Mouse (Mus musculus) limb, embryonic 15.5 days (tissue): Measurements from ENCODE around the gene Slc20a1. TPM values are rescaled to one million over a fixed set of nuclear protein-coding genes. Genes with fewer than 3 reads are reported as not detected.

ENCODE experiments used
- ATAC-seq: fragments of 200-750 bp; cut with Nextera tagmentation; 2 replicates; pipeline ENCODE4 v1.8.0; 2017; ENCODE audit warnings: low read depth, moderate TSS enrichment; ENCODE audit not compliant: insufficient number of reproducible peaks, low FRiP score, low TSS enrichment
- H3K27ac ChIP-seq: fragments of 300-500 bp; sonication (generic); 2 replicates; pipeline ENCODE4 v1.5.1; 2015; ENCODE audit warnings: moderate library complexity, mild to moderate bottlenecking, inconsistent platforms
- H3K27me3 ChIP-seq: fragments of 300-500 bp; sonication (generic); 2 replicates; pipeline ENCODE4 v1.6.1; 2015; ENCODE audit warnings: inconsistent platforms
- H3K36me3 ChIP-seq: fragments of 300-500 bp; sonication (generic); 2 replicates; pipeline ENCODE4 v1.6.1; 2015; ENCODE audit warnings: inconsistent platforms
- H3K4me1 ChIP-seq: fragments of 300-500 bp; sonication (generic); 2 replicates; pipeline ENCODE4 v1.6.1; 2015; ENCODE audit warnings: inconsistent platforms
- H3K4me2 ChIP-seq: fragments of 300-500 bp; sonication (generic); 2 replicates; pipeline ENCODE4 v1.6.1; 2015; ENCODE audit warnings: mild to moderate bottlenecking, inconsistent platforms
- H3K4me3 ChIP-seq: fragments of 300-500 bp; sonication (generic); 2 replicates; pipeline ENCODE4 v1.5.1; 2015; ENCODE audit warnings: mild to moderate bottlenecking, inconsistent platforms
- H3K9ac ChIP-seq: fragments of 300-500 bp; sonication (generic); 2 replicates; pipeline ENCODE4 v1.6.1; 2015; ENCODE audit warnings: inconsistent platforms
- H3K9me3 ChIP-seq: fragments of 300-500 bp; sonication (generic); 2 replicates; pipeline ENCODE4 v1.6.1; 2016; ENCODE audit warnings: inconsistent platforms
- WGBS: fragments of 180-500 bp; shearing (Covaris S2); methylation state at CpG from one replicate; pipeline ENCODE4 v1.1.7; 2015; 5-methylcytosine and 5-hydroxymethylcytosine counted together
- polyA plus RNA-seq: library from polyadenylated mRNA; unstranded; fragments of >200 nt; fragmentation: Nextera tagmentation; extraction: Ambion mirVana; gene quantifications from 2 replicates; pipeline ENCODE4 v1.2.1, GENCODE M21; 2015

Slc20a1 gene
- polyA plus RNA-seq, 1 experiment from 2014 or later = 21.6 TPM

GRCm38 (mm10) chr2:129217612-129218185, 19.1 kb downstream of the Slc20a1 start:
- no peak overlapping the region for H3K4me2 ChIP-seq
- 24% methylated on average over 9 of the region's 9 CpGs for WGBS
- no peak overlapping the region for H3K4me3 ChIP-seq
- no peak overlapping the region for H3K9ac ChIP-seq
- H3K27ac ChIP-seq = no peak overlapping the region
- ATAC-seq = no peak
- no peaks in the 10 kb centered on the region for H3K9me3 ChIP-seq
- H3K27me3 ChIP-seq = no peaks in the 10 kb centered on the region
- 0 out of 2 replicates have a peak, but pooled peaks cover 2% of the 10 kb centered on the region for H3K4me1 ChIP-seq
- H3K36me3 ChIP-seq = no peaks in the 10 kb centered on the region

GRCm38 (mm10) chr2:129218537-129219105, 20.1 kb downstream of the Slc20a1 start:
- no peak overlapping the region for H3K4me2 ChIP-seq
- ATAC-seq = no peak
- H3K4me3 ChIP-seq = no peak overlapping the region
- no peaks in the 10 kb centered on the region for H3K36me3 ChIP-seq
- 68% methylated on average over 4 of the region's 4 CpGs for WGBS
- no peak overlapping the region for H3K9ac ChIP-seq
- H3K9me3 ChIP-seq = no peaks in the 10 kb centered on the region
- H3K4me1 ChIP-seq = 0 out of 2 replicates have a peak, but pooled peaks cover 2% of the 10 kb centered on the region
- no peak overlapping the region for H3K27ac ChIP-seq
- no peaks in the 10 kb centered on the region for H3K27me3 ChIP-seq

GRCm38 (mm10) chr2:129221097-129221632, 22.6 kb downstream of the Slc20a1 start:
- WGBS = 63% methylated on average over 9 of the region's 9 CpGs
- H3K4me3 ChIP-seq = no peak overlapping the region
- H3K9me3 ChIP-seq = no peaks in the 10 kb centered on the region
- no peak overlapping the region for H3K4me2 ChIP-seq
- H3K36me3 ChIP-seq = no peaks in the 10 kb centered on the region
- H3K4me1 ChIP-seq = 0 out of 2 replicates have a peak, but pooled peaks cover 2% of the 10 kb centered on the region
- H3K9ac ChIP-seq = no peak overlapping the region
- no peaks in the 10 kb centered on the region for H3K27me3 ChIP-seq
- no peak overlapping the region for H3K27ac ChIP-seq
- ATAC-seq = no peak

GRCm38 (mm10) chr2:129224178-129224577, 25.6 kb downstream of the Slc20a1 start:
- H3K4me2 ChIP-seq = no peak overlapping the region
- H3K9me3 ChIP-seq = no peaks in the 10 kb centered on the region
- no peak overlapping the region for H3K4me3 ChIP-seq
- no peaks in the 10 kb centered on the region for H3K36me3 ChIP-seq
- H3K9ac ChIP-seq = no peak overlapping the region
- H3K27ac ChIP-seq = no peak overlapping the region
- H3K4me1 ChIP-seq = 0 out of 2 replicates have a peak, but pooled peaks cover 2% of the 10 kb centered on the region
- no peak for ATAC-seq
- no peaks in the 10 kb centered on the region for H3K27me3 ChIP-seq
- 63% methylated on average over 4 of the region's 4 CpGs for WGBS

GRCm38 (mm10) chr2:129225251-129225819, 26.8 kb downstream of the Slc20a1 start:
- no peak for ATAC-seq
- WGBS = 84% methylated on average over 17 of the region's 17 CpGs

GRCm38 (mm10) chr2:129226296-129226851, 27.8 kb downstream of the Slc20a1 start:
- 68% methylated on average over 11 of the region's 11 CpGs for WGBS
- Histone ChIP-seq H3K27me3 (no peaks in the 10 kb centered on the region), H3K4me1 (no peaks in the 10 kb centered on the region), H3K9ac (no peak overlapping the region), H3K27ac (no peak overlapping the region), H3K9me3 (no peaks in the 10 kb centered on the region), H3K36me3 (no peaks in the 10 kb centered on the region), H3K4me3 (no peak overlapping the region), H3K4me2 (no peak overlapping the region)
- no peak for ATAC-seq

More at GRCm38 (mm10) chr2:129225251-129225819, 26.8 kb downstream of the Slc20a1 start:
- Histone ChIP-seq H3K27me3 (no peaks in the 10 kb centered on the region), H3K27ac (no peak overlapping the region), H3K9me3 (no peaks in the 10 kb centered on the region), H3K4me2 (no peak overlapping the region), H3K36me3 (no peaks in the 10 kb centered on the region), H3K4me1 (0 out of 2 replicates have a peak, but pooled peaks cover 2% of the 10 kb centered on the region), H3K9ac (no peak overlapping the region), H3K4me3 (no peak overlapping the region)

GRCm38 (mm10) chr2:129227011-129227529, 28.5 kb downstream of the Slc20a1 start:
- H3K9ac ChIP-seq = no peak overlapping the region
- H3K27me3 ChIP-seq = no peaks in the 10 kb centered on the region
- H3K9me3 ChIP-seq = no peaks in the 10 kb centered on the region
- 77% methylated on average over 7 of the region's 7 CpGs for WGBS
- no peaks in the 10 kb centered on the region for H3K36me3 ChIP-seq
- H3K4me1 ChIP-seq = no peaks in the 10 kb centered on the region
- no peak overlapping the region for H3K4me2 ChIP-seq
- no peak overlapping the region for H3K27ac ChIP-seq
- H3K4me3 ChIP-seq = no peak overlapping the region
- ATAC-seq = no peak

GRCm38 (mm10) chr2:129227709-129228108, 29.1 kb downstream of the Slc20a1 start:
- Histone ChIP-seq H3K27ac (no peak overlapping the region), H3K27me3 (no peaks in the 10 kb centered on the region), H3K4me2 (no peak overlapping the region), H3K9me3 (no peaks in the 10 kb centered on the region), H3K4me1 (peaks cover 3% of the 10 kb centered on the region; the same call in 1 of the 2 replicates), H3K4me3 (no peak overlapping the region), H3K9ac (no peak overlapping the region), H3K36me3 (no peaks in the 10 kb centered on the region)
- no peak for ATAC-seq
- 67% methylated on average over 6 of the region's 7 CpGs for WGBS

GRCm38 (mm10) chr2:129228571-129228970, 30.0 kb downstream of the Slc20a1 start:
- Histone ChIP-seq H3K27ac (no peak overlapping the region), H3K9ac (no peak overlapping the region), H3K4me3 (no peak overlapping the region), H3K4me2 (no peak overlapping the region), H3K27me3 (no peaks in the 10 kb centered on the region), H3K9me3 (no peaks in the 10 kb centered on the region), H3K36me3 (no peaks in the 10 kb centered on the region), H3K4me1 (peaks cover 5% of the 10 kb centered on the region; the same call in 1 of the 2 replicates)
- 81% methylated on average over 4 of the region's 4 CpGs for WGBS
- no peak for ATAC-seq

- ATAC-seq = no peak
- no peak overlapping the region for H3K27ac ChIP-seq
- H3K4me1 ChIP-seq = peaks cover 5% of the 10 kb centered on the region; the same call in 1 of the 2 replicates
- no peak overlapping the region for H3K9ac ChIP-seq
- no peaks in the 10 kb centered on the region for H3K36me3 ChIP-seq
- no peaks in the 10 kb centered on the region for H3K9me3 ChIP-seq
- no peaks in the 10 kb centered on the region for H3K27me3 ChIP-seq
- no peak overlapping the region for H3K4me2 ChIP-seq
- H3K4me3 ChIP-seq = no peak overlapping the region
- whole genome bisulfite sequencing = 82% methylated on average over 7 of the region's 7 CpGs
Measured at GRCm38 (mm10) chr2:129229316-129229715, 30.8 kb downstream of the Slc20a1 start.

- no peak overlapping the region for H3K4me3 ChIP-seq
- ATAC-seq = peak; percentile 71
- no peaks in the 10 kb centered on the region for H3K27me3 ChIP-seq
- no peak overlapping the region for H3K4me2 ChIP-seq
- no peaks in the 10 kb centered on the region for H3K9me3 ChIP-seq
- H3K36me3 ChIP-seq = no peaks in the 10 kb centered on the region
- peak overlapping the region; percentile 77 for H3K27ac ChIP-seq
- no peak overlapping the region for H3K9ac ChIP-seq
- H3K4me1 ChIP-seq = peaks cover 5% of the 10 kb centered on the region; the same call in 1 of the 2 replicates
- WGBS = 21% methylated on average over 4 of the region's 4 CpGs
Measured at GRCm38 (mm10) chr2:129232023-129232422, 33.5 kb downstream of the Slc20a1 start.
